Mouse (Mus musculus): ENCODE results near the gene Ttc16.

Gene Ttc16

DNA sequence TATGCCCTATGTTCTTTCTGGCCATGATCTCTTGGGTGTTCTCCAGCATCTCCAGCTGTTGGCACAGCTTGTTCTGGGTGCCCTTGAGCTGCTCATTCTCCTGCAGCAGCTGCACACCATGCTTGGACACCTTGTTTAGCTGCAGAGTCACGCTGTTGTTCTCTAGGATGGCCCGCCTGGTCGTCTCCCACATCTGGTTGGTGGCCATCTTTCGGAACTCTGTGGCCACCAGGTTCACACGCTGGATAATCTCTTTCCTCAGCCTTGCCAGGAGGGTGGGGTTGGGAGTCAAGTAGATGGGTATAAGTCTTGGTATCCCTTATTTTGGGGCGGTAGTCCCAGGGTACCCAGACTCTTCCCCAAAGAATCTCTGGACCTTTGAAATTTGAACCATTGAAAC is 4.3 kb upstream of the Ttc16 start:
- DNase-seq (ENCODE audit: low read depth) = no peak

DNA sequence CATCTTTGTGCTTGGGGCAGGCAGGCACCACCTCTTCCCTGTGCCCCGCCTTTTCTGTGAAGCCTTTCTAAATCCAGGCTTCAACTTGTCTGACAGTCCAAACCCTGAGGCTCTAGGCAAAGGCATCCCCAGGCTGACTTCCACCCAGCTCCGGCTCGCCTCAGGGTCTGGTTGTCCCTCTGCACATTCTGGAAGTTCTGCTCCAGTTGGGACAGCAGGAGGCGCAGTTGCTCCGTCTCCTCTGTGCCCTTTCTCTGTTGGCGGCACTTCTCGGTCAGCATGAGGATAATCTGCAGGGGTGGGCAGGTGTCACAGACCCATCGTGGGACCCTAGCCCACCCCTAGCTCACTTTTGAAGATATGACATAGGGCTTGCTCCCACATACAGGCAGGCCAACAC is 3.7 kb upstream of the Ttc16 start:
- DNase-seq (ENCODE audit: low read depth) = peak; percentile 78

DNA sequence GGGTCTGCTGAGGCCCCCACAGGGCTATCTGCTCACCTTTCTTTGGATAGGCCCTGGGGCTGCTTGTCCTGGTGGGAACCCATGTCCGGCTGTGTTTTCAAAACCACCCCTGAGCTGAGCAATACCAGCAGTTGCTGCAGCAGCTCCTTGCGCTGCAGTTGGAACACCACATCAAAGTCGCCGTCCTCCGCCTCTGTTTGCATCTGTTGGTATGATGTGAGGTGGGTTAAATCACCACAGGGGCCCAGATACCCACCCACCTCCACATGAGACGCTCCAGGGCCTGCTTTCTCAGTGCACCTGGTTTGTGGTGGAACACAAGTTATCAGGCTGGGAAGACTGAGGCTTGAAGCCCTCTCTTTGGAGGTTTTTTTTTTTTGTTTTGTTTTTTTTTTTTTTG is 2.6 kb upstream of the Ttc16 start:
- no peak for DNase-seq (ENCODE audit: low read depth)

DNA sequence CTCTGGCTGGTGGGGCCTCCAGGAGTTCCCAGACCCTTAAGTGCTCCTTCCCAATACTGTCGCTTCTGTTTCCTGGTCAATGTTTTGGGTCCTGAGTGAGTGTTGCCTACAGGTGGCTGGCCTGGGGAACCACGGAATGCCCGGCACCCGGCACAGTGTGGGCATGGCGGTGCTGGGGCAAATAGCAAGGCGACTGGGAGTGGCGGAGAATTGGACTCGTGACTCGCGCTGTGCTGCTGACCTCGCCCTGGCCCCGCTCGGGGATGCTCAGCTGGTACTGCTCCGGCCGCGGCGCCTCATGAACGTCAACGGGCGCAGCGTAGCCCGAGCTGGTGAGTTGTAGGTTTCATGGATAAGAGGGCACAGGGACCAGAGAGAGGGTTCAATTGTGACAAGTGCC is 759 bp upstream of the Ttc16 start:
- DNase-seq (ENCODE audit: low read depth) = peak; percentile 53

DNA sequence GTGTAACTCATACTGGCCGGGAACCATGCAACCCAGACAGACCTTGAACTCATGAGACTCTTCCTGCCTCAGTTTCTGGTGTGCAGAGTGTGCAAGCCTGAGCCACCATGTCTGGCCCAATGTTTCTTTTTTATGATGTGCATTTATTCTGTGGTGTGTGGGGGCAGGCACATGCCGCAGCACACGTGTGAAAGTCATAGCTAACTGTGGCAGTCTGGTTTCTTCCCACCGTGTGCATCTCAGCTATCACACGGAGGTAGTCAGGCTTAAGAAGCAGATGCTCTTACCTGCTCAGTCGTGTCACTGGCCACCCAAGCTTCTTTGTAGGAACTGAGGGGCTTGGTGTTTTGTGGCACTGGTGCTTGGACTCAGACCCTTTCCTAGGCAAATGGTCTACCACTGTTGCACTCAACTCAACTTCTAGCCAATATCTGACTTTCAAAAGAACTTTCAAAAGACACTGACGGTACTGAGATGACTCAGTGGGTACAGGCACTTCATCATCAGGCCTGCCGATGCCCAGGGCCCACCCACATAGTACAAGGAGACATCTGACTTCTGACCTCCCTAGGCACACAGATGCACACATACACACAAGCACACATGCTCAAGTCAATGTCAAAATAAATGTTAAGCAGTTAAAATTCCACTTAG is 2.7 kb downstream of the Ttc16 start:
- DNase-seq (ENCODE audit: low read depth) = no peak

DNA sequence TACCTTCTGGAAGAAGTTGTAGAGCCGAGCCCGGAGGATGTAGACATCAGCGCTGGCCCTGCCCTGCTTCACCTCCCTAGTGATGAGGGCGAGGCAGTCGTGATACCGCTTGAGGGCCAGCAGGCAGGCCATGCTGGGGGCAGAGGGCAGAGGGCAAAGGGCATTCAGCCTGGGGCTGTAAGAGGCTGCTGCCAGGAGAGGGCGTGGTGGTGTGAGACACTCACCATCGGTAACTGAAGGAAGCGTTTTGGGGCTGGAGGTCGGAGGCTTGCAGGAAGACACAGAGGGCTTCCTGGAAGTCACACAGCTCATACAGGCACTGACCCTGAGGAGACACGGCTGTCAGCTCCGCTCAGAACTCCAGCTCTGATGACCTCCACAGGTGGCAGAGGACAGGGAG is 3.5 kb downstream of the Ttc16 start:
- no peak for DNase-seq (ENCODE audit: low read depth)

DNA sequence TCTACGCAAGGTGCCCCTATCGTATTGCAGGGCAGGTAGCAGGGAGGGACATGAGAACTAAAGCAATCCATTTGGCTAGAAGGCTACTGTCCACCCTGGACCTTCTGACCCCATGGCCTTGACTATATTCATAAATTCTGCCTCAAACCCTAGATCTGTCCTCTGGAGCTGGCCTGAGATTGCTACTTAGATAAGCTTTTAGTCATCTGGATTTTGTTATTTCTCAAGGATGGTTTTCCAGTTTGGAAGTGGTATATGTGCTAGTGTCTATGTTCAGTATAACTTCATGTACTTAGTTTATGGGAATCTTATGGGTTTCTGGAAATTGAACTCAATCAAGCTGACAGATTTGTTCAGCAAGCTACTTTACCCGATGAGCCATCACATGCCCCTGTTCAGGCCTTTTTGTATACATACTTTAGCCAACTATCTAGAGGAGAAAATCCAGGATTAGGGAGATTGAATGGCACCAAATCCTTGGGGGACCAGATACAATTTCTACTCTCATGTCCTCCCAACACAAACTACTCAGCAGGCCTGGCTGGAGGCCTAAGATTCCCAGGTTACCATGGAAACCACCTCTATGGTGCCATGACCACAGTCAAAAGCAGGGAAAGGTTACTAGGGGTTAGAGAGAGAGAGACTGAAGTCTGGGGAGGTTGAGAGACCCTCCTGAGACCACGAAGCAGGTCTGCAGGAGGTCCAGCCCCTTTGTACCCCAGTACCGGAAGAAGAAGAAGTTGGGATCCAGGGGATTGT is 5.9 kb downstream of the Ttc16 start:
- DNase-seq (ENCODE audit: low read depth) = peak; percentile 27

DNA sequence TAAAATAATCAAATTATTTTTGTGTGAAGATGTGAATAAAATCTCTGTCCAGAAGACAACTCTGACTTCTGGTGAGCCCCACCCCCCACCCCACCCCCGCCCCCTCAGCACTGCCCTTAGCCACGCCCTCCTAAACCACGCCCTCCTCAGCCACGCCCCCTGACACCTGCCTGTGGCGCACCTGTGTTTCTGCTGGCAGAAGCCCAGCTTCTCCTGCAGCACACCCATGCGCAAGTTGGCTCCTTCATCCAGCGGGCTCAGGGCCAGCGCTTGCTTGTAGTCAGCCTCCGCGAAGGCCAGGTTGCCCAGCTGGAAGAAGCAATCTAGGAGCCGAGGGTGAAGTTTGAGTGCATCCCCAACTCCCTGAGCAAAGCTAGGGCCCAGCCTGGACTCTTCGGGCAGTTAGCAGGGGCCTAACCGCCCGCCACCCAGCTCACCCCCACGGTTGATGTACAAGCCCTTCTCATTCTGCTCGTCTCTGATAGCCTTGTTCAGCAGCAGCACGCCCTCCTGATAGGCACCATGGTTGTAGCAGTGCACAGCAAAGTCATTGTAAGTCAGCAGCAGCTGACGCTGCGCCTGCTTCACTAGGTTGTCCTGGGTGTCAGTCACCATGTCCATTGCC is 6.7 kb downstream of the Ttc16 start:
- no peak for DNase-seq (ENCODE audit: low read depth)

DNA sequence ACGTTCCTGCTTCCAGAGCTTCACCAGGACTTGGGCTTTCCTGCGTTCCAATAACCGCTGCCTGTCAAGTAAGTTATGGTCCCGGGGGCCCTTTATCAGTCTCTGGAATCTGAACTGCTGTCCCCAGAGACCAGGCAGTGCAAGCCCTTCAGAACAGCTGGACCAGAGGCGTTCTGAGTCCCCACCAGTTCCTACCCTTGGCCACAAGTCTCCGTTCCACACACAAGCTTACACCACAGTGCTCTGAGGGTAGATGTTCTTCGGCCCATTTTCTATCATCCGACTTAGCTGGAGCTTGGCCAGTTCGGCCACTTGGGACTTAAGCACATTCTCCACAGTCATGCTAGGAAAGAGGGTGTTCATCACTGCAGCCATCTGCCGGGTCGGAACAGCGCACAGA is 8.2 kb downstream of the Ttc16 start:
- DNase-seq (ENCODE audit: low read depth) = no peak

DNA sequence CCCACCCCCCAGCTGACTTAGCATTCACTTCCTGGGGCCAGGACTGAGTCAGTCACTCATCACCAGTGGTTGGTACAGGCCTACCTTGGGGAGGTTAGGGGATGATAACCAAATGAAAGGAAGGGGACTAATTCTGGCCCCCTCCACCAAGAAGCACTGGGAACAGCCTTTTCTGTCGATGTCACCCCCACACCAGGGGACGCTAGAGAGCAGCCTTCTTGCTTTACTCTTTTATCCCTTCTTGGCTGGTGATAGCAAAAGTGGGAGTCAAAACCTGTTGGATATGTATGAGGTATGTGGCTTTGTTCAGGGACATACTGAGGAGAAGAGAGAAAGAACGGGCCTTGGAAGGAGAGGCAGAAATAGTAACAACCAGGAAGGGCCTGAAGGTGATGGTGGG is 12.1 kb downstream of the Ttc16 start:
- DNase-seq (ENCODE audit: low read depth) = peak; percentile 58

DNA sequence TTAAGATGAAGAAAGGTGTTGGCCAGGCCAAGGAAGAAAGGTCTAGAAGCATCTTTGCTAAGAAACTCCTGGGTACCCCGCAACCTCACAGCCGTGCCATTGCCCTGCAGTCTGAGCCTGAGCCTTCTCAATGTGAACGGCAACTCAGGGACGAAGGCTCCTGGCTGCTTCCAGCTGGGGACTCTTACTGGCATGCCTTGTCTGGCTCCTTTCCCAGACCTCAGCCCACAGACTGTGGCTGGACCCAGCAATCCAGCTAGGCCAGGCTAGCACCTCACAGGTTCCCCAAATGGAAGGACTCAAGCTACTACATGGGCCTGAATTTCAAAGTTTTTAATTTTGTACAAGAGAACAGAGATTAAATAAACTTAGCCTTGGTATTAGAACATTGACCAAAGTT is 13.6 kb downstream of the Ttc16 start:
- no peak for DNase-seq (ENCODE audit: low read depth)

DNA sequence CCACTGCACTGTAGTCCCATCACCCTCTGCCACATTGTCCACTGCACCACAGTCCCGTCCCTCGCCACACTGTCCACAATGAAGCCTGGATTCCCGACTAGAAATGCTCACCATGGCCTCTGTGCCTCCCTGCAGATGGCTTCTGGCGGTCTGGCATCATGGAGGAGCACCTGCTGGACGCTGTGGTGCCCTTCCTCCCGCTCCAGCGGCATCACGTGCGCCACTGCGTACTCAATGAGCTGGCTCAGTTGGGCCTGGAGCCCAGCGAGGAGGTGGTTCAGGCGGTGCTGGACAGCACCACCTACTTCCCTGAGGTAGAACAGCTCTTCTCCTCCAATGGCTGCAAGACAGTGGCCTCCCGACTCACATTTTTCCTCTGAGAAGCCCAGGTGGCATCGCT is 14.1 kb downstream of the Ttc16 start:
- no peak for DNase-seq (ENCODE audit: low read depth)

DNA sequence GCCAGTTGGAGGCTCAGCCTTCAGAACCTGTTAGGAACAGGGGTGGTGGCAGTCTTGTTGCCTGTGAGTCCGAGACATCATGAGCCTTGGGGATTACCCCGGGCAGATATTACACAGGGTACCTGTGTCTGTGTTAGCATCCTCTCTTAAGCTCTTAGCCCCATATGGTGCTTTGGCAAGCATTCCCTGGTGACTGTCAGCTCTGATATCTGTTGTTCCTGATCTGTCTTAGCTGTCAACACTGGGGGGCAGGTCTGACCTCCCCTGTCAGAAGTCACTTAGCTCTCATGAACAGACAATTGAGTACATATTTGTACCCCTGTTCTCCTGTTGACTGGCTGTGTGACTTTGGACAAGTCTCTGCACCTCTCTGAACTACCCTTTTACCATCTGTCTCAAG is 16.4 kb downstream of the Ttc16 start:
- DNase-seq (ENCODE audit: low read depth) = no peak

DNA sequence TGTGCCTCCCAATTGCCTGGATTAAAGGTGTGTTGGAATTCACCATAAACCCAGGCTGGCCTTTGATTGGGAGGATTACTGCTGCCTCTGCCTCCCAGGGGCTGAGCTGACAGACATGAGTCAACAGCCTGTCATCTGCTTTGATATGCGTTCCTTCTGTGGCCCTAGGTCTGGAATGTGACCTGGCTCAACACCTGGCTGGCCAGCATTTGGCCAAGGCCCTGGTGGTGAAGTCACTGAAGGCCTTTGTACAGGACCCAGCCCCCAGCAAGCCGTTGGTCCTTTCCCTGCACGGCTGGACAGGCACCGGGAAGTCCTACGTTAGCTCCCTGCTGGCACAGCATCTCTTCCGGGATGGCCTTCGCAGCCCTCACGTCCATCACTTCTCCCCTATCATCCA is 16.9 kb downstream of the Ttc16 start:
- peak; percentile 26 for DNase-seq (ENCODE audit: low read depth)

DNA sequence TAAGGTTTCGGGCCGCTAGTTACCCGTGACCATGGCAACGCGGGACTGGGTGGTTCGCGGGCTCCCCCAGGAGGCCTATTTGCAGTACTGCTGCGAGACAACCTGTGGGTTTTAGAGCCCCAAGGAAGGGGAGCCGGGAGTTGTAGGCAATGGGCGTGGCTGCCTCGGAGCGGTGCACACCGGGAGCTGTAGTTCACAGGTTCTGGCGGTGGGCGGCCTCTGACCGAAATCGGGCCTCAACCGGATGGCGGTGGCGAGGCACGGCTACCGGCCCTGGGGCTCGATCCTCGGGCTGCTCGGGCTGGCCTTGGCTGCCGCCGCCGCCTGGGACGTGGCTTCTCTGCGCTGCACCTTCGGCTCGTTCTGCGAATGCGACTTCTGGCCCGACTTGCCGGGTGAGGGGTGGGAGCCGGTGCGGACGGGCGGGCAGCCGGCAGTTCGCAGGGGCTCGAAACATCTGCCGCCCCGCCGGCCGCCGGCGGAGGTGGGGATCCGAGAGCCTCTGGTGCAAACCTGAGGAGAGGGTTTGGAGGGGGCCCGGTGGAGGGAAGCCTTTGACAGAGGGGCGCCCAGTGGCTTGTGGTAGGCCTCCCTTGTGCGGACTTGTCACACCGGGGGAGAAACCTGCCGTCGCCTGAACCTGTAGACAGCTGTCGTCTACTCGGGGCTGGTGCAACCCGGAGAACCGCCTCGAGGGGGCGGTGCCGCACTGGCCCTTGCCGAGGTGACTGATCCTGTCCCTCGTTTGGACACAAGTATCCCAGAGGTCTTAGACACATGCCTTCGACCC is 18.2 kb downstream of the Ttc16 start, which contains the start of gene Tor2a:
Gene Tor2a, plus strand, starts transcription at position 179 of the 790 bp plus-strand sequence.
- DNase-seq (ENCODE audit: low read depth) = peak; percentile 99

DNA sequence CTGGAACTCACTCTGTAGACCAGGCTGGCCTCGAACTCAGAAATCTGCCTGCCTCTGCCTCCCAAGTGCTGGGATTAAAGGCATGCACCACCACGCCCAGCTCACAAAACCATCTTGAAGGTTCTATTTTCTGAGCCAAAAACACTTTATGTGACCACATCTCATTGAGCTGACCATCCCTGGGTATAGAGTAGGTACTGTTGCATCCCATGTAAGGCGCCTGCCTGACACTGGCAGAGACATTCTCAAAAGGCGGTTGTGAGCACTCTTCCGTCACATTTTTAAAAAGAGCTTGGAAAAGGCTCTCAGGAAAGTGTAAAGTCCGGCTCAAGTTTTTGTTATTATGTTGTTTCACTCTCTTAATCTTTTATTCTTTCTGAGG is 18.8 kb downstream of the Ttc16 start:
- no peak for DNase-seq (ENCODE audit: low read depth)

DNA sequence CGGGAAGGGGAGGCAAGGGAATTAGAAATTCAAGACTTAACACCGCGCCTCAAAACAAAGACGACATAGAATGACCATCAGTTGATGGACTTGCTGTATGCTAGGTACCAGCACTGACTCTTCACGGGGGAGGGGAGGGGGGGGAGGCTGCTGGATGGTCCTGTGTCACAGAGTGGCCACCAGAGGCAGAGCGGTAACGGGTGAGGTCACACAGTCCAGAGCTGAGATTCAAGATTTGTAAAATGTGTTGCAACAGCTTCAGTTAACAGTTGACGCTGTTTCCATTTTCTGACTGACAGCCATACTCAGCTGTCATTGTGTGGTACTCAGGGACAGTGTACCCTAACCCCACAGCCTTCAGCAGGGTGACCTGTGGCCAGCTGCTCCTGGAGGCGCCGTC is 23.3 kb downstream of the Ttc16 start:
- no peak for DNase-seq (ENCODE audit: low read depth)

DNA sequence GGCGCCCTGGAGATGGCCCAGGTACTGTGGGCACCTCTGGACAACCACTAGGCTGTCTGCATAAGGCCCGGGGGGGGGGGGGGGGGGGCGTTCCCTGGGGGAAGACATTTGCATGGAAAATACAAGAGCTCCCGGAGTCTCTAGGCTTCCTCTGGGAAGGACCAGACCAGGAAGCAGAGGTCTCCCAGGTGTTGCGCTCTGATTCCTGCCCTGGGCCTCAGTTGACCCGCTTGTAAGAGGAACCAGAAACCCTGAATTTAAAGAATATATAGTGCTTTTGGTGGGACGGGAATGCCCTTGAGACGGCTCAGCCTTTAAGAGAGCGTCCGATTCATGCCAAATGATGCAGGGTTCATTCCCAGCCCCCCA is 23.8 kb downstream of the Ttc16 start:
- no peak for DNase-seq (ENCODE audit: low read depth)

DNA sequence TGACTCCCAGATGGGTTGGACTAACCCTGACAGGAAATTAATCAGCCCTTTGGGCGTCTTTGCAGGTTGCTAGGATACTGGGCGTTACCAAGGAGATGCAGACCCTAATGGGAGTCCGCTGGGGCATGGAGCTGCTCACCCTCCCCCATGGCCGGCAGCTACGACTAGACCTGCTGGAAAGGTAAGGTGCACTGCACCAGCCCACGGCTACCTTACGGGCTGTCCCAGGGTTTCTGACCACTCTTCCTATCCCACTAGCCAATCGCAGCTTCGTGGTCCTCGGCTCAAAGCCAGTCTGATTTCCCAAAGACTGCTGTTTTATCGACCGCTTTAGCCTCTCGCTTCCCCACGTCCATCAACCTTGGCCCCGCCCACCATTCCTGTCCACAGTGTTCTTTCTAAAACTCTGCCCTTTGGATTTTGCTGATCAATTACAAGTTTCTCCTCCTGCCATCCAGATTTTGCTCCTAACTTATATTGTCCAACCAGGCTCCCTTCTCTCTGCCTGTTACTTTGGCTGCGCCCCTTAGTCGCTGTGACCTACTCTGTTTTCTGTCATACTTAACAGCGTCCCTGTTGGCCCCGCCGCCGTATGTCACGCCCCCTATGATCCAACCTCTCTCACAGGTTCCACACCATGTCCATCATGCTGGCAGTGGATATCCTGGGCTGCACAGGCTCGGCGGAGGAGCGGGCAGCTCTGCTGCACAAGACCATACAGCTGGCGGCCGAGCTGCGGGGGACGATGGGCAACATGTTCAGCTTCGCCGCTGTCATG is 24.4 kb downstream of the Ttc16 start:
- no peak for DNase-seq (ENCODE audit: low read depth)

DNA sequence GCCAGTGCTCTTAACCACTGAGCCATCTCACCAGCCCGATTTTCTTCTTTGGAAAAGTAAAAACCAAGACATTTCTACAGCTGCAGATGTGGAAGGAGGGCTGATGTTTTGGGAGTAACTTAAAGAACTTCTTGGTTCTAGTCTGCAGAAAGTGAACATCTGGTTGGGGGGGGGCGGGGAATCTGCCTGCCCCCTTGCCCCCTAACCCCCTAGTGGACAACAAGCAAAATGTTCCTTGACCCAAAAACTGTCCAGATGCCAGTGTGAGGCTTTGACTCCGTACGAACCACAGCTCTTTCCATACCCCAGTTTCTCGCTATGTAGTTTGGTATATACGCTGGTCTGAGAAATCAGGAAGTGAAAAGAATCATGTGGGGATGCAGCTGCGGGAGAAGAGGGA is 25.2 kb downstream of the Ttc16 start:
- no peak for DNase-seq (ENCODE audit: low read depth)

DNA sequence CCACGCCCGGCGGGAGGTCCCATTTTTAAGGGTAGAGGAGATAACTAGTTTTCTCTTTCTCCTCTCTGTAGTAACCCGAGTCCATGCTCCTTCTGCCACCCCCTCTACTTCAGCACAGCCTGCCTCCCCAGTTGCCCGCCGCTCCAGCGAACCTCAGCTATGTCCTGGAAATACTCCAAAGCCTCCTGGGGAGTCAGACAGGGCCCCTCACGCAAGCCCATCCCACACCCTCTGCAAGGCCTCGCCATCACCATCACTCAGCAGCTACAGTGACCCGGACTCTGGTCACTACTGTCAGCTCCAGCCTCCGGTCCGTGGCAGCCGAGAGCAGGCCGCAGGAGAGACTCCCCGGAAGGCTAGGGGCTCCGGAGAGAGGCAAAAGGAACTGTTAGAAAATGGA is 26.4 kb downstream of the Ttc16 start:
- no peak for DNase-seq (ENCODE audit: low read depth)
